Comparison of ENCODE assay signal across 14 mouse cellular contexts in the genomic region with DNA sequence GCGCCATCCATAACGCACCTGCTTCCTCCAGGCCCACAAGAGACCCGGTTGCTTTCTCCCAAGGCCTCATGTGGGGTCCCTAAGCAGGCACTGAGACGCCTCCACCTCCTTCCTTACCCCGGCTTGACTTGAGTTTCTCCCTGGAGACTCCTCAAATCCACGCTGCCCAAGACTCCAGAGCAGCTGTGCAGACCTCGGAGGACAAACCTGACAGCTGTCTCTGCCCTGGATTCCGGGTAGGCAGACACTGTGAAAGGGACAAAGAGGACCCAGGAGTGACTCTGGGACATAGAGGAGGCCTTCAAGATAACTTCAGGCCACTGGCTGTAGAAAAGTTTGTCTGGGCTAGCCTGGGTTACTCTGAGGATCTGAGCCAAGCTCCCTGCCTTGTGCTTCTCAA. TPM values are rescaled to one million over a fixed set of nuclear protein-coding genes. Genes with fewer than 3 reads are reported as not detected.
"Had no signal": no experiment of that assay in that cellular context is flagged by ENCODE, and none has a peak within 500 bp of the region (broad histone marks: within the 10 kb centered on the region; RNA-seq: fewer than 3 reads in every experiment).

No protein-coding gene starts in this region.

- H3K4me3 ChIP-seq: layer of hippocampus, adult 2 months; limb, embryonic 13.5 days; liver, embryonic 15.5 days; midbrain, embryonic 13.5 days; neural tube, embryonic 15.5 days had no signal

- H3K27ac ChIP-seq: layer of hippocampus, adult 2 months; liver, embryonic 15.5 days; midbrain, embryonic 13.5 days; neural tube, embryonic 15.5 days had no signal

- H3K4me1 ChIP-seq: liver, embryonic 15.5 days; midbrain, embryonic 13.5 days had no signal

- H3K36me3 ChIP-seq: limb, embryonic 13.5 days; liver, embryonic 15.5 days; midbrain, embryonic 13.5 days; neural tube, embryonic 15.5 days had no signal

- DNase-seq: kidney, adult 18-20 months; kidney, postnatal 4 days; lung, adult 2 months; lung, postnatal 36 days; right cerebral cortex, adult 18-20 months; right cerebral cortex, postnatal 25 days had no signal

- H3K9me3 ChIP-seq: limb, embryonic 13.5 days; liver, embryonic 15.5 days; midbrain, embryonic 13.5 days; neural tube, embryonic 15.5 days had no signal

- H3K4me2 ChIP-seq: limb, embryonic 13.5 days; liver, embryonic 11.5 days; liver, embryonic 15.5 days; midbrain, embryonic 13.5 days; neural tube, embryonic 15.5 days had no signal

- H3K9ac ChIP-seq: limb, embryonic 13.5 days; liver, embryonic 15.5 days; midbrain, embryonic 13.5 days; neural tube, embryonic 15.5 days had no signal

- H3K27me3 ChIP-seq: limb, embryonic 13.5 days; liver, embryonic 15.5 days; midbrain, embryonic 13.5 days; neural tube, embryonic 15.5 days had no signal

- ATAC-seq: lung, postnatal 0 days; midbrain, embryonic 13.5 days had no signal

RNA-seq across cellular contexts. Expression of a gene that starts 3.9 kb away (rescaled TPM):
- total RNA-seq: megakaryocyte progenitor cell, adult 5-6 weeks had no signal
